12 mouse cellular contexts compared by ENCODE assay signal in the genomic region with DNA sequence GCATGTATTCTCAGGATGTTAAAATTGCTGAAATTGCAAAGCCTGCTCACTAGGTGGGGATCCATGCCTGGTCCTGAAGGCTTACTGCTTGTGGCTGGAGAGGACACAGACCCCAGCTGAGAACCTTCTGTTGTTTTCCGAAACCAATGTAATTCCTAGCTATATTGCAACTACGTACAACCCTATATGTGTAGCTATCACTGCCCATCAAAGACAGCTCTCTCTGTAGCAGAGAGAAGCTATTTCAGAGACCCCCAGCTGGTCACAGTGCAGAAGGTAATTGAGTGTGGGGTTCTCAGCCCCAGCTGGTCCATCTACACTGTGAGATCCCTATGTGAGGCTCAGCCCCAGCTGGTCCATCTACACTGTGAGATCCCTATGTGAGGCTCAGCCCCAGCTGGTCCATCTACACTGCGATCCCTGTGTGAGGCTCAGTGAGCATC. TPM values are rescaled to one million over a fixed set of nuclear protein-coding genes. Genes with fewer than 3 reads are reported as not detected.
A peak's percentile ranks its signal among the peaks of the same experiment; 100 is the strongest.
DNase-seq lines count a peak whose midpoint lies in the region; ATAC-seq and TF ChIP-seq lines count a peak whose summit lies in the region.
"Had no signal": no experiment of that assay in that cellular context is flagged by ENCODE, and none has a peak within 500 bp of the region (broad histone marks: within the 10 kb centered on the region; RNA-seq: fewer than 3 reads in every experiment).

No protein-coding gene starts in this region.

- DNase-seq in midbrain, embryonic 10.5 days (ENCODE audit: low spot score): no peak
- DNase-seq in brain, embryonic 14.5 days (ENCODE audit: low read depth): peak; percentile 39
- DNase-seq in hindbrain, postnatal 0 days (ENCODE audit: low spot score): peak; percentile 53
- DNase-seq in adrenal gland, postnatal 4 days (ENCODE audit: low spot score in 2 of 2): no peak
- DNase-seq: kidney, postnatal 14 days; thymus, postnatal 25 days had no signal

- H3K4me1 ChIP-seq in intestine, postnatal 0 days (replicated peaks; ENCODE audit: control insufficient read depth, insufficient read depth, low read length): no peaks in the 10 kb centered on the region
- no peaks in the 10 kb centered on the region for H3K4me1 ChIP-seq in intestine, embryonic 15.5 days (replicated peaks)
- H3K4me1 ChIP-seq in midbrain, embryonic 12.5 days: no peaks in the 10 kb centered on the region
- H3K4me1 ChIP-seq in midbrain, embryonic 10.5 days: no peaks in the 10 kb centered on the region
- no peaks in the 10 kb centered on the region for H3K4me1 ChIP-seq in hindbrain, postnatal 0 days (ENCODE audit: insufficient read depth, low read length)
- H3K4me1 ChIP-seq: embryonic facial prominence, embryonic 13.5 days had no signal

- peak; percentile 50 for TF ChIP-seq CTCF in intestine, postnatal 0 days (IDR thresholded peaks at IDR 0.05; ENCODE audit: low read depth)
- TF ChIP-seq CTCF in brain, embryonic 14.5 days (IDR thresholded peaks at IDR 0.05; ENCODE audit: borderline replicate concordance, extremely low read depth, insufficient read depth, insufficient read length): peak; percentile 31; the same call in 1 of the 2 replicates
- TF ChIP-seq CTCF in hindbrain, postnatal 0 days (IDR thresholded peaks at IDR 0.05; ENCODE audit: low read depth): peak; percentile 58

- ATAC-seq in intestine, postnatal 0 days: no peak
- no peak for ATAC-seq in intestine, embryonic 15.5 days
- peak; percentile 49; the same call in 1 of the 2 replicates for ATAC-seq in midbrain, embryonic 12.5 days (ENCODE audit: low FRiP score, low read depth)
- ATAC-seq in hindbrain, postnatal 0 days: peak; percentile 43

- H3K4me3 ChIP-seq in intestine, postnatal 0 days (ENCODE audit: low read depth, low read length): no peak overlapping the region
- no peak overlapping the region for H3K4me3 ChIP-seq in intestine, embryonic 15.5 days (replicated peaks)
- no peak overlapping the region for H3K4me3 ChIP-seq in midbrain, embryonic 12.5 days
- no peak overlapping the region for H3K4me3 ChIP-seq in midbrain, embryonic 10.5 days
- H3K4me3 ChIP-seq in hindbrain, postnatal 0 days (ENCODE audit: low read length): no peak overlapping the region
- H3K4me3 ChIP-seq: embryonic facial prominence, embryonic 13.5 days had no signal

- no peak overlapping the region for H3K4me2 ChIP-seq in intestine, postnatal 0 days (replicated peaks; ENCODE audit: low read depth)
- H3K4me2 ChIP-seq in intestine, embryonic 15.5 days (replicated peaks): no peak overlapping the region
- no peak overlapping the region for H3K4me2 ChIP-seq in midbrain, embryonic 12.5 days (replicated peaks)
- H3K4me2 ChIP-seq in hindbrain, postnatal 0 days (ENCODE audit: low read depth, low read length): no peak overlapping the region
- H3K4me2 ChIP-seq: embryonic facial prominence, embryonic 13.5 days had no signal

- H3K27ac ChIP-seq in intestine, postnatal 0 days (ENCODE audit: low read depth, low read length): no peak overlapping the region
- no peak overlapping the region for H3K27ac ChIP-seq in intestine, embryonic 15.5 days
- no peak overlapping the region for H3K27ac ChIP-seq in midbrain, embryonic 12.5 days (replicated peaks)
- H3K27ac ChIP-seq in midbrain, embryonic 10.5 days (replicated peaks): no peak overlapping the region
- H3K27ac ChIP-seq in hindbrain, postnatal 0 days: no peak overlapping the region
- H3K27ac ChIP-seq: embryonic facial prominence, embryonic 13.5 days had no signal

- WGBS in intestine, postnatal 0 days: 82% methylated on average over 3 of the region's 3 CpGs
- 83% methylated on average over 3 of the region's 3 CpGs for WGBS in intestine, embryonic 15.5 days
- 80% methylated on average over 3 of the region's 3 CpGs for WGBS in midbrain, embryonic 12.5 days
- WGBS in midbrain, embryonic 10.5 days: 86% methylated on average over 3 of the region's 3 CpGs
- WGBS in hindbrain, postnatal 0 days: 51% methylated on average over 3 of the region's 3 CpGs

- no peaks in the 10 kb centered on the region for H3K9me3 ChIP-seq in intestine, postnatal 0 days (ENCODE audit: control insufficient read depth)
- H3K9me3 ChIP-seq in intestine, embryonic 15.5 days: no peaks in the 10 kb centered on the region
- H3K9me3 ChIP-seq in midbrain, embryonic 12.5 days: no peaks in the 10 kb centered on the region
- no peaks in the 10 kb centered on the region for H3K9me3 ChIP-seq in midbrain, embryonic 10.5 days (replicated peaks)
- H3K9me3 ChIP-seq in hindbrain, postnatal 0 days (ENCODE audit: low read length): no peaks in the 10 kb centered on the region
- H3K9me3 ChIP-seq: embryonic facial prominence, embryonic 13.5 days had no signal

- no peaks in the 10 kb centered on the region for H3K27me3 ChIP-seq in intestine, postnatal 0 days (replicated peaks; ENCODE audit: control insufficient read depth, insufficient read depth, low read length)
- no peaks in the 10 kb centered on the region for H3K27me3 ChIP-seq in intestine, embryonic 15.5 days (replicated peaks)
- H3K27me3 ChIP-seq in midbrain, embryonic 12.5 days: no peaks in the 10 kb centered on the region
- no peaks in the 10 kb centered on the region for H3K27me3 ChIP-seq in midbrain, embryonic 10.5 days (ENCODE audit: low read depth, poor library complexity, severe bottlenecking)
- no peaks in the 10 kb centered on the region for H3K27me3 ChIP-seq in hindbrain, postnatal 0 days (ENCODE audit: insufficient read depth, low read length)
- H3K27me3 ChIP-seq: embryonic facial prominence, embryonic 13.5 days had no signal

- H3K9ac ChIP-seq in intestine, postnatal 0 days (ENCODE audit: low read depth, low read length): no peak overlapping the region
- H3K9ac ChIP-seq in intestine, embryonic 15.5 days: no peak overlapping the region
- no peak overlapping the region for H3K9ac ChIP-seq in midbrain, embryonic 12.5 days (replicated peaks)
- H3K9ac ChIP-seq in hindbrain, postnatal 0 days (replicated peaks; ENCODE audit: low read length): no peak overlapping the region
- H3K9ac ChIP-seq: embryonic facial prominence, embryonic 13.5 days had no signal

- H3K36me3 ChIP-seq in intestine, postnatal 0 days (ENCODE audit: control insufficient read depth, insufficient read depth): no peaks in the 10 kb centered on the region
- H3K36me3 ChIP-seq in intestine, embryonic 15.5 days: no peaks in the 10 kb centered on the region
- no peaks in the 10 kb centered on the region for H3K36me3 ChIP-seq in midbrain, embryonic 12.5 days
- no peaks in the 10 kb centered on the region for H3K36me3 ChIP-seq in midbrain, embryonic 10.5 days
- no peaks in the 10 kb centered on the region for H3K36me3 ChIP-seq in hindbrain, postnatal 0 days (ENCODE audit: insufficient read depth, low read length)
- H3K36me3 ChIP-seq: embryonic facial prominence, embryonic 13.5 days had no signal

- no peak for TF ChIP-seq POLR2A in brain, embryonic 14.5 days (IDR thresholded peaks at IDR 0.05; ENCODE audit: borderline replicate concordance, extremely low read depth, insufficient read depth, insufficient read length, poor library complexity, severe bottlenecking)

RNA-seq across cellular contexts. Expression of gene Uggt2, which starts 10.6 kb away (rescaled TPM):
- 1.6 and 2.1 TPM in 2 replicates for polyA plus RNA-seq in intestine, postnatal 0 days (2015; fragmentation: Nextera tagmentation; extraction: Ambion mirVana)
- polyA plus RNA-seq in intestine, embryonic 15.5 days (2015; fragmentation: Nextera tagmentation; extraction: Ambion mirVana): 7.9 TPM in 2 replicates
- 26.4 and 27.7 TPM in 2 replicates for polyA plus RNA-seq in midbrain, embryonic 12.5 days (2016; fragmentation: Nextera tagmentation; extraction: Ambion mirVana)
- polyA plus RNA-seq in midbrain, embryonic 10.5 days (2016; fragmentation: Nextera tagmentation; extraction: Ambion mirVana): 13.2 and 14.2 TPM in 2 replicates
- polyA plus RNA-seq in brain, embryonic 14.5 days (2012; rRNA removed): 42.6 and 43.8 TPM in 2 replicates
- total RNA-seq in hindbrain, postnatal 0 days (2014; rRNA removed): 19.3 and 28.0 TPM in 2 replicates
- 13.2 and 14.2 TPM in 2 replicates for polyA plus RNA-seq in hindbrain, postnatal 0 days (2015; fragmentation: Nextera tagmentation; extraction: Ambion mirVana)
- 10 to 100 TPM; 17.2 to 18.8 TPM for total RNA-seq in adrenal gland, postnatal 4 days (2021)

RNA-seq across cellular contexts. Expression of gene Hs6st3, which starts 28.3 kb away (rescaled TPM):
- not detected in 2 replicates for polyA plus RNA-seq in intestine, postnatal 0 days (2015; fragmentation: Nextera tagmentation; extraction: Ambion mirVana)
- polyA plus RNA-seq in intestine, embryonic 15.5 days (2015; fragmentation: Nextera tagmentation; extraction: Ambion mirVana): 0.14 TPM in 1 of 2 replicates, not detected in the other
- 0.88 and 1.0 TPM in 2 replicates for polyA plus RNA-seq in midbrain, embryonic 12.5 days (2016; fragmentation: Nextera tagmentation; extraction: Ambion mirVana)
- not detected in 2 replicates for polyA plus RNA-seq in midbrain, embryonic 10.5 days (2016; fragmentation: Nextera tagmentation; extraction: Ambion mirVana)
- polyA plus RNA-seq in brain, embryonic 14.5 days (2012; rRNA removed): 4.2 and 11.1 TPM in 2 replicates
- total RNA-seq in hindbrain, postnatal 0 days (2014; rRNA removed): 36.6 and 38.6 TPM in 2 replicates
- polyA plus RNA-seq in hindbrain, postnatal 0 days (2015; fragmentation: Nextera tagmentation; extraction: Ambion mirVana): 2.8 TPM in 2 replicates
- 1 to 10 TPM; 3.2 to 3.3 TPM for total RNA-seq in adrenal gland, postnatal 4 days (2021)
- total RNA-seq: heart, adult 8-10 months had no signal
- polyA plus RNA-seq: liver, embryonic 16.5 days had no signal

Comparison
In these comparisons a context has a peak if more than half of its experiments do, and no peak if none do; other contexts are left out.
1. ATAC-seq: peak in midbrain, embryonic 12.5 days (single experiment) and hindbrain, postnatal 0 days (single experiment); none in intestine, postnatal 0 days (single experiment) and intestine, embryonic 15.5 days (single experiment).
2. DNase-seq: peak in brain, embryonic 14.5 days (single experiment) and hindbrain, postnatal 0 days (single experiment); none in midbrain, embryonic 10.5 days (single experiment) and adrenal gland, postnatal 4 days (0 of 2).
3. Peak in every context shown above with its lines, with median percentiles within 50 percentile points of each other: CTCF ChIP-seq.